Mouse (Mus musculus) olfactory bulb, adult 2 months (tissue): Measurements from ENCODE around the gene F11r.

ENCODE experiments used
- CTCF ChIP-seq: fragments of 200-500 bp; IDR thresholded peaks from 2 replicates; pipeline ENCODE4 v1.5.1; 2012; ENCODE audit warnings: low read depth, mild to moderate bottlenecking, low read length, moderate library complexity; ENCODE audit not compliant: insufficient read depth
- POLR2A ChIP-seq: fragments of 200-500 bp; IDR thresholded peaks from 2 replicates; pipeline ENCODE4 v1.6.1; 2012; ENCODE audit warnings: mild to moderate bottlenecking, low read depth, low read length, moderate library complexity; ENCODE audit not compliant: insufficient read depth

GRCm38 (mm10) chr1:171442413-171442760 is 5.1 kb downstream of the F11r start:
- no peak for TF ChIP-seq POLR2A
- TF ChIP-seq CTCF, result no peak
